Mouse (Mus musculus): Measurements from ENCODE around the gene Abi2. TPM values are rescaled to one million over a fixed set of nuclear protein-coding genes. Genes with fewer than 3 reads are reported as not detected.
A peak's percentile ranks its signal among the peaks of the same experiment; 100 is the strongest.

Abi2 gene
- polyA plus RNA-seq (2015; fragmentation: Nextera tagmentation; extraction: Ambion mirVana): 73.2 TPM in 2 replicates

DNA sequence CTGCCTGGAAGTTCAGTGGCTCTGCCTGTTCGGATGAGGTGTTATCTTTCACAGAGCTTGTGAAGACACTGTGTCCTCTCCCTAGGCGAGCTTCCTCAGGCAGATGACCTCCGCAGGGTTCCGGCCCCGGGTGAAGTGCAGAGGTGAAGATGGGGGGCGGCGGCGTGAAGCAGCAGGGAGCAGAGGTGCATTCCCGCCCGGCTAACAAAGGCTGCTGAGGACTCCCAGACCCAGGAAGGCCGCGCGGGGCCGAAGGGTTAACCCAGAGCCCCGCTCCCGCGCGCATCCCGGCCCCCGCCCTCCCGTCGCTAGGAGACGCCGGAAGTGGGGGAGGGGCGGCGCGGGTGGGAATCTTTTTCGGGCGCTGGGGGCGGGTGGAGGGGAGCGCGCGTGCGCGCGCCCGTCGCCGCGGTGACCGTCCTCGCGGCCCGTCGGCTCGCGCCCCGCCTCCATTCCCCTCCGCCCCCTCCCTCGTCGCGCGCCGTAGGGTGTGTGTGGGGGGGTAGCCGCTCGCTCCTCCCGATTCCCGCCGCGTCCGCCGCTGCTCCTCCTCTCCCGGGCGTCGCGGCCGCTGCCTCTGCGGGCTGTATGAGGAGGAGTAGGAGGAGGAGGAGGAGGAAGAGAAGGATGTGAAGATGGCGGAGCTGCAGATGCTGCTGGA, at the start of gene Abi2:
Gene Abi2 (plus strand): TSS at position 452 of the 661 bp plus-strand sequence.
- Histone ChIP-seq H3K27ac (replicated peaks) (peak within 1 kb of the TSS; percentile 98), H3K36me3 (no peaks in the 10 kb centered on the region), H3K9ac (peak within 1 kb of the TSS; percentile 95), H3K9me3 (no peaks in the 10 kb centered on the region), H3K4me2 (peak within 1 kb of the TSS; percentile 65), H3K4me1 (replicated peaks) (peaks cover 35% of the 10 kb centered on the region), H3K27me3 (no peaks in the 10 kb centered on the region), H3K4me3 (peak within 1 kb of the TSS; percentile 81)
- peak; percentile 95 for ATAC-seq (ENCODE audit: low read depth)
- under 1% methylated on average over 63 of the region's 69 CpGs for WGBS

GRCm38 (mm10) chr1:60361626-60362025, 47.8 kb upstream of the Abi2 start:
- WGBS: 96% methylated on average over 1 of the region's 1 CpGs
- no peak overlapping the region for H3K4me2 ChIP-seq
- ATAC-seq (ENCODE audit: low read depth): no peak
- no peaks in the 10 kb centered on the region for H3K4me1 ChIP-seq (replicated peaks)
- no peak overlapping the region for H3K27ac ChIP-seq (replicated peaks)
- no peak overlapping the region for H3K4me3 ChIP-seq
- H3K27me3 ChIP-seq: no peaks in the 10 kb centered on the region
- peaks cover 9% of the 10 kb centered on the region for H3K36me3 ChIP-seq
- H3K9ac ChIP-seq: no peak overlapping the region
- H3K9me3 ChIP-seq: no peaks in the 10 kb centered on the region

DNA sequence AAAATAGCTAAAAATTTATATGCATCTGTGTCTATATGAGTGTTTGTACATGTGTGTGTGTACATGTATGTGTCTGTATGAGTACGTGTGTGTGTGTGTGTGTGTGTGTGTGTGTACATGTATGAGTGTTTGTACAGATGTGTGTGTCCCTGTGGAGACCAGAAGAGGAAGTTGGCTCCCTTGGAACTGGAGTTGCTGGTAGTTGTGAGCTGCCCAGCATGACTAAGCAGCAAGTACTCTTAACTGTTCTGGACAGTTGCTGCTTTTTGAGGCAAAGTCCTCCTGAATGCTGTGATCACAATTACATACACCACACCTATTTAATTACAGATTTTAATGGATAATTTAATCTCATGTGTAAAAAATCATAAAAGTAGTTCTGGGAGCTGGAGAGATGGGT, 32.9 kb upstream of the Abi2 start:
- Histone ChIP-seq H3K4me1 (replicated peaks) (no peaks in the 10 kb centered on the region), H3K4me3 (no peak overlapping the region), H3K27ac (replicated peaks) (no peak overlapping the region), H3K9me3 (no peaks in the 10 kb centered on the region), H3K27me3 (no peaks in the 10 kb centered on the region), H3K36me3 (peaks cover 29% of the 10 kb centered on the region), H3K4me2 (no peak overlapping the region), H3K9ac (no peak overlapping the region)
- 89% methylated on average over 1 of the region's 1 CpGs for whole genome bisulfite sequencing
- no peak for ATAC-seq (ENCODE audit: low read depth)

DNA sequence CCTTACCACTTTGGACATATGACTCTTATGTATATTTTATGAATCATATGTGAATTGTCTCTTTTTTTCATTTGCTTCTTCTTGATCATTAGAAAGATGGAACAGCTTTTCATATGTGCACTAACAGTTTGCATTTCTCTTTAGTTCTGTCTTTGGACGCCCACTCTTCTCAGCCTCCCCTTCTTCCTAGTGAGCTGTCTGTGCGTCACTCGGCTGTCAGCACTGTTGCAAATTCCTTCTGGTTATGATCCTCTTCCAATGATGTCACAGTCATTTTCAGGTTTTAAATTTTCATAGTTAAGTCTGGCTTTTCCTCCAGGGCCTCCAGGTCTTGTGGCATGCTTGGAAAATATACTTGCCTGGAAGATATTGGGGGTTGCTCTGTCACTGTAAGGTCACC, 27.5 kb upstream of the Abi2 start:
- H3K27me3 ChIP-seq: no peaks in the 10 kb centered on the region
- no peaks in the 10 kb centered on the region for H3K4me1 ChIP-seq (replicated peaks)
- no peak overlapping the region for H3K4me3 ChIP-seq
- H3K27ac ChIP-seq (replicated peaks): no peak overlapping the region
- H3K9me3 ChIP-seq: no peaks in the 10 kb centered on the region
- H3K4me2 ChIP-seq: no peak overlapping the region
- H3K36me3 ChIP-seq: peaks cover 16% of the 10 kb centered on the region
- no peak for ATAC-seq (ENCODE audit: low read depth)
- H3K9ac ChIP-seq: no peak overlapping the region
- WGBS: 93% methylated on average over 3 of the region's 3 CpGs

- no peak overlapping the region for H3K4me3 ChIP-seq
- no peaks in the 10 kb centered on the region for H3K36me3 ChIP-seq
- H3K9me3 ChIP-seq: no peaks in the 10 kb centered on the region
- no peak overlapping the region for H3K9ac ChIP-seq
- no peak for ATAC-seq (ENCODE audit: low read depth)
- H3K4me1 ChIP-seq (replicated peaks): peaks cover 11% of the 10 kb centered on the region
- H3K27me3 ChIP-seq: no peaks in the 10 kb centered on the region
- H3K27ac ChIP-seq (replicated peaks): no peak overlapping the region
- 100% methylated on average over 1 of the region's 1 CpGs for WGBS
- H3K4me2 ChIP-seq: no peak overlapping the region
Measured at GRCm38 (mm10) chr1:60404848-60405247, 4.6 kb upstream of the Abi2 start.

- Histone ChIP-seq H3K9me3 (no peaks in the 10 kb centered on the region), H3K27ac (replicated peaks) (peak overlapping the region; percentile 98), H3K4me1 (replicated peaks) (peaks cover 35% of the 10 kb centered on the region), H3K4me3 (peak overlapping the region; percentile 81), H3K27me3 (no peaks in the 10 kb centered on the region), H3K4me2 (peak overlapping the region; percentile 65), H3K9ac (peak overlapping the region; percentile 95), H3K36me3 (no peaks in the 10 kb centered on the region)
- WGBS: 19% methylated on average over 13 of the region's 13 CpGs
- peak; percentile 51 for ATAC-seq (ENCODE audit: low read depth)
Measured at GRCm38 (mm10) chr1:60408501-60409167, 785 bp upstream of the Abi2 start.

- Histone ChIP-seq H3K9ac (peak overlapping the region; percentile 95), H3K27ac (replicated peaks) (peak overlapping the region; percentile 98), H3K4me3 (peak overlapping the region; percentile 81), H3K4me1 (replicated peaks) (peaks cover 35% of the 10 kb centered on the region), H3K9me3 (no peaks in the 10 kb centered on the region), H3K27me3 (no peaks in the 10 kb centered on the region), H3K4me2 (peak overlapping the region; percentile 65), H3K36me3 (no peaks in the 10 kb centered on the region)
- under 1% methylated on average over 38 of the region's 54 CpGs for WGBS
- peak; percentile 86 for ATAC-seq (ENCODE audit: low read depth)
Measured at GRCm38 (mm10) chr1:60409928-60410817, 754 bp downstream of the Abi2 start.

- no peak for ATAC-seq (ENCODE audit: low read depth)
- Histone ChIP-seq H3K4me3 (no peak overlapping the region), H3K9me3 (no peaks in the 10 kb centered on the region), H3K4me1 (replicated peaks) (peaks cover 13% of the 10 kb centered on the region), H3K9ac (no peak overlapping the region), H3K27me3 (no peaks in the 10 kb centered on the region), H3K4me2 (no peak overlapping the region), H3K27ac (replicated peaks) (no peak overlapping the region), H3K36me3 (0 out of 2 replicates have a peak, but pooled peaks cover 3% of the 10 kb centered on the region)
- 70% methylated on average over 3 of the region's 3 CpGs for WGBS
Measured at GRCm38 (mm10) chr1:60416724-60417123, 7.3 kb downstream of the Abi2 start.

GRCm38 (mm10) chr1:60423882-60424281, 14.5 kb downstream of the Abi2 start:
- Histone ChIP-seq H3K4me2 (no peak overlapping the region), H3K27me3 (no peaks in the 10 kb centered on the region), H3K36me3 (no peaks in the 10 kb centered on the region), H3K4me3 (no peak overlapping the region), H3K27ac (replicated peaks) (no peak overlapping the region), H3K4me1 (replicated peaks) (0 out of 2 replicates have a peak, but pooled peaks cover 3% of the 10 kb centered on the region), H3K9ac (no peak overlapping the region), H3K9me3 (no peaks in the 10 kb centered on the region)
- WGBS: 90% methylated on average over 1 of the region's 1 CpGs
- ATAC-seq (ENCODE audit: low read depth): no peak

- H3K4me1 ChIP-seq (replicated peaks): peaks cover 10% of the 10 kb centered on the region
- no peaks in the 10 kb centered on the region for H3K36me3 ChIP-seq
- no peaks in the 10 kb centered on the region for H3K27me3 ChIP-seq
- H3K9ac ChIP-seq: no peak overlapping the region
- H3K27ac ChIP-seq (replicated peaks): no peak overlapping the region
- ATAC-seq (ENCODE audit: low read depth): no peak
- H3K4me3 ChIP-seq: no peak overlapping the region
- H3K9me3 ChIP-seq: no peaks in the 10 kb centered on the region
- WGBS: 93% methylated on average over 2 of the region's 2 CpGs
- H3K4me2 ChIP-seq: no peak overlapping the region
Measured at GRCm38 (mm10) chr1:60428341-60428740, 18.9 kb downstream of the Abi2 start.

- no peaks in the 10 kb centered on the region for H3K36me3 ChIP-seq
- 73% methylated on average over 2 of the region's 2 CpGs for WGBS
Measured at GRCm38 (mm10) chr1:60428932-60429331, 19.5 kb downstream of the Abi2 start.

DNA sequence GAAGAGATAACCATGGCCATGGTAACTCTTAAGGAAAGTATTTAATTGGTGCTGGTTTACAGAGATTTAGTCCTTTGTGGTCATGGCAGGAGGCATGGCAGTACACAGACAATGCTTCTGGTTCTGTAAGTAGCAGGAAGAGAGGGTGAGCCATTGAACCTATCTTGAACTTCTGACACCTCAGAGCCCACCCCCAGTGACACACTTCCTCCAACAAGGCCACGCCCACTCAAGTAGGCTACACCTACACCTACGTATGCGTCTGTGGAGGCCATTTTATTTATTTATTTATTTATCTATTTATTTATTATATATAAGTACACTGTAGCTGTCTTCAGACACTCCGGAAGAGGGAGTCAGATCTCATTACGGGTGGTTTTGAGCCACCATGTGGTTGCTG, 22.1 kb downstream of the Abi2 start:
- Histone ChIP-seq H3K4me3 (no peak overlapping the region), H3K9me3 (no peaks in the 10 kb centered on the region), H3K36me3 (peaks cover 4% of the 10 kb centered on the region; the same call in 1 of the 2 replicates), H3K9ac (no peak overlapping the region), H3K4me2 (no peak overlapping the region), H3K27me3 (no peaks in the 10 kb centered on the region), H3K27ac (replicated peaks) (no peak overlapping the region), H3K4me1 (replicated peaks) (peaks cover 7% of the 10 kb centered on the region)
- WGBS: 92% methylated on average over 5 of the region's 5 CpGs
- ATAC-seq (ENCODE audit: low read depth): no peak

More at GRCm38 (mm10) chr1:60428932-60429331, 19.5 kb downstream of the Abi2 start:
- ATAC-seq (ENCODE audit: low read depth): no peak
- Histone ChIP-seq H3K4me2 (no peak overlapping the region), H3K27ac (replicated peaks) (no peak overlapping the region), H3K4me3 (no peak overlapping the region), H3K4me1 (replicated peaks) (peaks cover 10% of the 10 kb centered on the region), H3K27me3 (no peaks in the 10 kb centered on the region), H3K9ac (no peak overlapping the region), H3K9me3 (no peaks in the 10 kb centered on the region)
